Mouse (Mus musculus) limb, embryonic 14.5 days (tissue): ENCODE results near the gene Trim41. TPM values are rescaled to one million over a fixed set of nuclear protein-coding genes. Genes with fewer than 3 reads are reported as not detected.

ENCODE experiments used
- ATAC-seq: fragments of 200-750 bp; cut with Nextera tagmentation; 2 replicates; pipeline ENCODE4 v1.8.0; 2017; ENCODE audit warnings: low read depth, moderate number of reproducible peaks, moderate TSS enrichment; ENCODE audit not compliant: low FRiP score
- DNase-seq: peaks from one replicate; pipeline ENCODE4 v3.0.0-alpha.2; 2015; ENCODE audit warnings: low spot score
- H3K27ac ChIP-seq: fragments of 300-500 bp; sonication (generic); replicated peaks from 2 replicates; pipeline ENCODE4 v1.5.1; 2014; ENCODE audit warnings: low read depth, mild to moderate bottlenecking, low read length, moderate library complexity, mixed read lengths
- H3K27me3 ChIP-seq: fragments of 300-500 bp; sonication (generic); 2 replicates; pipeline ENCODE4 v1.6.1; 2014; ENCODE audit warnings: low read length, mixed read lengths; ENCODE audit not compliant: control insufficient read depth, insufficient read depth
- H3K36me3 ChIP-seq: fragments of 300-500 bp; sonication (generic); 2 replicates; pipeline ENCODE4 v1.6.1; 2014; ENCODE audit warnings: mild to moderate bottlenecking, low read length, moderate library complexity, mixed read lengths; ENCODE audit not compliant: control insufficient read depth, insufficient read depth
- H3K4me1 ChIP-seq: fragments of 300-500 bp; sonication (generic); 2 replicates; pipeline ENCODE4 v1.6.1; 2014; ENCODE audit warnings: antibody characterized with exemption, low read length, mixed read lengths; ENCODE audit not compliant: control insufficient read depth, insufficient read depth
- H3K4me2 ChIP-seq: fragments of 300-500 bp; sonication (generic); replicated peaks from 2 replicates; pipeline ENCODE4 v1.6.1; 2014; ENCODE audit warnings: low read depth, mild to moderate bottlenecking, low read length, moderate library complexity; ENCODE audit not compliant: severe bottlenecking
- H3K4me3 ChIP-seq: fragments of 300-500 bp; sonication (generic); replicated peaks from 2 replicates; pipeline ENCODE4 v1.5.1; 2014; ENCODE audit warnings: low read length
- H3K9ac ChIP-seq: fragments of 300-500 bp; sonication (generic); 2 replicates; pipeline ENCODE4 v1.6.1; 2014; ENCODE audit warnings: mild to moderate bottlenecking, low read depth, low read length, moderate library complexity; ENCODE audit not compliant: severe bottlenecking
- H3K9me3 ChIP-seq: fragments of 300-500 bp; sonication (generic); 2 replicates; pipeline ENCODE4 v1.6.1; 2016; ENCODE audit warnings: low read length; ENCODE audit not compliant: control insufficient read depth
- POLR2A ChIP-seq: fragments of 200-500 bp; IDR thresholded peaks from 2 replicates; pipeline ENCODE4 v1.8.0; 2012; ENCODE audit warnings: inconsistent platforms, mild to moderate bottlenecking, moderate library complexity, borderline replicate concordance; ENCODE audit not compliant: insufficient read depth, insufficient read length; ENCODE audit errors: extremely low read depth
- WGBS: fragments of 180-500 bp; shearing (Covaris S2); extraction: QIAGEN DNeasy Blood & Tissue Kit; methylation state at CpG from one replicate; pipeline ENCODE4 v1.1.7; 2014; 5-methylcytosine and 5-hydroxymethylcytosine counted together
- polyA plus RNA-seq, 2 experiments: library from polyadenylated mRNA; depleted of rRNA in 1 of 2; stranded (reverse) in 1 of 2; unstranded in 1 of 2; fragments of >200 nt; fragmentation: Nextera tagmentation in 1 of 2; extraction: Ambion mirVana in 1 of 2; gene quantifications; 2 replicates each; pipeline versions ENCODE4 v1.2.1 to v1.2.3; 2012 to 2014

Gene Trim41
- polyA plus RNA-seq, 2 experiments = 5.5 to 51.5 TPM

DNA sequence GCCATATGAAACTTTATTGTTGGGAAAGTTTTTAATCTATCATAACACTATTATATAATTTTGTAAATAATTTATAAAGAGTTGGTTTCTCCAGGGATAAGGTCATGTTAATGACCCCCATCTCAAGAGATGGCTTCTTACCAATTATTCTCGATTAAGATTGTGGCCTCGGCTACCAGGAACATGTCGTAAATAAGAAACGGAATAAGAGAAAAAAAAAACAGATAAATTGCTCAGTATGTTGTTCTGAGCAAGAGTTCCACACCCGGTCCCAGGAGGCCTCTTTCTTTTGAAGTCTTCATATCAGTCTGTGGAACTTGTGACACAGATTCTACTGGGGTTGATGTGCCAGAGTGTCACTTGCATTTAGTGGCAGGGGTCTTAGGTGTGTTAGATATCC is 24.1 kb upstream of the Trim41 start:
- H3K36me3 ChIP-seq = no peaks in the 10 kb centered on the region
- peaks cover 4% of the 10 kb centered on the region; the same call in 1 of the 2 replicates for H3K27me3 ChIP-seq
- H3K9ac ChIP-seq = no peak overlapping the region
- H3K27ac ChIP-seq = no peak overlapping the region
- 73% methylated on average over 5 of the region's 5 CpGs for WGBS
- no peak overlapping the region for H3K4me2 ChIP-seq
- H3K4me3 ChIP-seq = no peak overlapping the region
- 0 out of 2 replicates have a peak, but pooled peaks cover 3% of the 10 kb centered on the region for H3K4me1 ChIP-seq
- no peak for TF ChIP-seq POLR2A
- DNase-seq = no peak
- no peak for ATAC-seq
- no peaks in the 10 kb centered on the region for H3K9me3 ChIP-seq

DNA sequence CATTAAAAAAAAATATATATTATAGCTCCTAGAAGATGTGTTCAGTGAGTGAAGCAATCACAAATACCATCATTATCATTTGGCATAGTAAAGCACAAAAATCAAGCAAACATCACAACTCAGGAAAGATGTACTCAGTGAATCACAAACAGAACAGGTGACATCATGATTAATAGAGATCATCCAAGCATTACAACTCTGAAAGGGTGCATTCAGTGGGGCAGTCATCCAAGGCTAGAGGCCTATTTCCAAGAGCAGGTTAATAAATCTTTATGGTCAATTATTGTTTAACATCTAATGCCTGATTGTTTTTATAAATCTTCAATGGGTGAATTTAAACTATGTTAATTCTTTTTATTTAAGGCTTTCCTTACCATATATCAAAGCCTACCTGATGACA is 23.7 kb upstream of the Trim41 start:
- ATAC-seq (no peak), DNase-seq (no peak)
- H3K27me3 ChIP-seq = peaks cover 4% of the 10 kb centered on the region; the same call in 1 of the 2 replicates
- no peak overlapping the region for H3K4me3 ChIP-seq
- H3K4me2 ChIP-seq = no peak overlapping the region
- 0 out of 2 replicates have a peak, but pooled peaks cover 3% of the 10 kb centered on the region for H3K4me1 ChIP-seq
- no peak overlapping the region for H3K27ac ChIP-seq
- no peak overlapping the region for H3K9ac ChIP-seq
- no peaks in the 10 kb centered on the region for H3K36me3 ChIP-seq
- no peak for TF ChIP-seq POLR2A
- H3K9me3 ChIP-seq = no peaks in the 10 kb centered on the region

DNA sequence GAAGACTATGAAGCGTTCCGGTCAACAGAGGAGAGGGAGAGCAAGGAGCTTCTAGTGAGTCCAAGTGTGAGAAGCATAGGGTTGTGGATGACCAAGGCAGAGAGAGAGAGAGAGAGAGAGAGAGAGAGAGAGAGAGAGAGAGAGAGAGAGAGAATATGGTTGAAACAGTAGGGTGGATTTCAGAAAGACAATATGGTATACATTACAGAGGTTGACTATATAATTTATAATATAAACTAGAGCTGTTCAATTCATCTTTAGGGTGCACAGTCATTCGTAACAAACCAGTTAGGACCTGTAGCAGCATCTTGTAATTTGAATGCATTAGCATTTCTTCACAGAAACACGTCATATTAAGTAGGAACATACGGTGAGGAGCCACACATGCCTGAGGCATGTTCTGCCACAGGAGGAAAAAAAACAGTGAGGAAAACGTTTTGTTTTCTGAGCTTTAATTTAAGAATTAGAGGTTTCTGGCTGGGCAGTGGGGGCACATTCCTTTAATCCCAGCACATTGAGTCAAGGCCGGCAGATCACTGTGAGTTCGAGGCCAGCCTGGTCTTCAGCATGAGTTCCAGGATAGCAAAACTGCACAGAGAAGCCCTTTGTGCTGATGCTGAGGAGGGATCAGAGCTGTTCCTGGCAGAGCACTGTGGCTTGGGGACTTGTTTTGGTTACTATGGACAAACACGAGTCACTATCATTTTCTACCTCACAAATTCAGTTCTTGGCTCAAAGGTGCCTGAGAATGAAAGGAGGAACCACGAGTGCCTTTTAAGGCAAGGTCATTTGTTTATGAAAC is 21.9 kb upstream of the Trim41 start:
- Histone ChIP-seq H3K4me3 (peak overlapping the region; percentile 69), H3K4me2 (peak overlapping the region; percentile 68; the same call in 1 of the 2 replicates), H3K27ac (no peak overlapping the region), H3K27me3 (peaks cover 4% of the 10 kb centered on the region; the same call in 1 of the 2 replicates), H3K4me1 (0 out of 2 replicates have a peak, but pooled peaks cover 3% of the 10 kb centered on the region), H3K36me3 (no peaks in the 10 kb centered on the region), H3K9ac (no peak overlapping the region), H3K9me3 (no peaks in the 10 kb centered on the region)
- no peak for TF ChIP-seq POLR2A
- no peak for DNase-seq
- ATAC-seq = no peak
- 65% methylated on average over 10 of the region's 10 CpGs for WGBS

DNA sequence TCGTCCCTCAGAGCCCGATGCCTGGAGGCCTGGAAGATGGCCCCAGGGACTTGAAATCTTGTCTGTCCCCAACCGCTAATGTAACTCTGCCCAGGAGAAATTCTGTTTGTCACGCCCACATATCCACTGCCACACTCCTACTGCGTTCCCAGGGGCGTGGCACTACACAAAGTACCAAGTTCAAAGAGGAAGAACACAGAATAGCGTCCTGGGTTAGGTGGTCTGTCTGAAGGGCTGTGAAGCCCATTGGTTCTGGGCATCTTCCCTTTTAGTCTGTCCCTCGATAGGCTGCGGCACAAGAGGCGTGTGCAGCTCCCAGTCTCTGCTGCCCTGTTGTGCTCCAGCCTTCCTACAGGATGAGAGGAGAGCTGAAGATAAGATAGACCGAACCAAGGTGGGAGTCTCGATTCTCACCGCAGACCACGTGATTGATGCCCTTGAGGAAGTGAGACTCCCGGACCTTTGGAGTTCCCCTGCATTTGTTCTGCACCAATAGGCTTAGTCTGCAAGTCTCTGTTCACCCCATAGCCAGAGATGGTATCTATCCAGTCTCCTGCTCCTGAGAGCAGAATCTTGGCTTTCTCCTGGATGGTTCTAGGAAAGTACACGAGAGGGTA is 21.1 kb upstream of the Trim41 start:
- 1% methylated on average over 16 of the region's 16 CpGs for WGBS
- H3K36me3 ChIP-seq = no peaks in the 10 kb centered on the region
- peak overlapping the region; percentile 63 for H3K9ac ChIP-seq
- no peak overlapping the region for H3K27ac ChIP-seq
- H3K9me3 ChIP-seq = no peaks in the 10 kb centered on the region
- ATAC-seq = no peak
- H3K4me1 ChIP-seq = 0 out of 2 replicates have a peak, but pooled peaks cover 3% of the 10 kb centered on the region
- DNase-seq = no peak
- peak overlapping the region; percentile 69 for H3K4me3 ChIP-seq
- no peak for TF ChIP-seq POLR2A
- H3K4me2 ChIP-seq = peak overlapping the region; percentile 68
- peaks cover 4% of the 10 kb centered on the region; the same call in 1 of the 2 replicates for H3K27me3 ChIP-seq

DNA sequence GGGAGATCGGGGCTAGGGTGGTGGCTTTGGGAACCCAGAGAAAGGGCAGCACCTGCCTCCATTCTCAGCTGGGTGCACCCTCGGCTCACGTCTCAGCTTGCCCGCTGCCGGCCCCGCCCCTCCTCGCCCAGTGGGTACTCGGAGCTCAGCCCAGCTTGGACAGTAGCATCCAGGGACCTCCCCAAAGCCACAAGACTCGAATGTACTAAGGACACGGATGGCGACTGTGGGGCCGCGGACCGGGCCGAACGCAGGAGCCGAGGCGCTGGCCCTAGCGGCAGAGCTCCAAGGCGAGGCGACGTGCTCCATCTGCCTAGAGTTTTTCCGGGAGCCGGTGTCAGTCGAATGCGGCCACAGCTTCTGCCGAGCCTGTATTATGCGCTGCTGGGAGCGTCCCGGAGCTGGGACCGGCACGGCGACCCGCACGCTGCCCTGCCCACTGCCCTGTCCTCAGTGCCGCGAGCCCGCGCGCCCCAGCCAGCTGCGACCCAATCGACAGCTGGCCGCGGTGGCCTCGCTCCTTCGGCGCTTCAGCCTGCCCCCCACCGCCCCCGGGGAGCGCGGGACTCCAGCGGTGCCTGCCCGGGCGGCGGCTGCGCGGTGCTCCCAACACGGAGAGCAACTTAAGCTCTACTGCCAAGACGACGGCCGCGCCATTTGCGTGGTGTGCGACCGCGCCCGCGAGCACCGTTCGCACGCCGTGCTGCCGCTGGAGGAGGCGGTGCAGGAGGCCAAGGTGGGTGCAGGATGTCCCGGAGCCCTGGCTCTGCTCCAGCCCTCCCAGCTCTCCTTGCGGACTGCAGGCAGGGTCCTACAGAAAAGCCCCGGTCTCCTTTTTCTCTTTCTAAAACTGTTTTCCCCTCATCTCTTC is 20.4 kb upstream of the Trim41 start:
- H3K27me3 ChIP-seq = peaks cover 4% of the 10 kb centered on the region; the same call in 1 of the 2 replicates
- ATAC-seq = no peak
- WGBS = 3% methylated on average over 70 of the region's 77 CpGs
- DNase-seq = peak; percentile 42
- no peaks in the 10 kb centered on the region for H3K36me3 ChIP-seq
- peak overlapping the region; percentile 69 for H3K4me3 ChIP-seq
- TF ChIP-seq POLR2A = no peak
- H3K9me3 ChIP-seq = no peaks in the 10 kb centered on the region
- no peak overlapping the region for H3K27ac ChIP-seq
- H3K9ac ChIP-seq = peak overlapping the region; percentile 63
- peak overlapping the region; percentile 68 for H3K4me2 ChIP-seq
- 0 out of 2 replicates have a peak, but pooled peaks cover 3% of the 10 kb centered on the region for H3K4me1 ChIP-seq
